Mouse (Mus musculus): Measurements from ENCODE around the gene Psg19.

DNA sequence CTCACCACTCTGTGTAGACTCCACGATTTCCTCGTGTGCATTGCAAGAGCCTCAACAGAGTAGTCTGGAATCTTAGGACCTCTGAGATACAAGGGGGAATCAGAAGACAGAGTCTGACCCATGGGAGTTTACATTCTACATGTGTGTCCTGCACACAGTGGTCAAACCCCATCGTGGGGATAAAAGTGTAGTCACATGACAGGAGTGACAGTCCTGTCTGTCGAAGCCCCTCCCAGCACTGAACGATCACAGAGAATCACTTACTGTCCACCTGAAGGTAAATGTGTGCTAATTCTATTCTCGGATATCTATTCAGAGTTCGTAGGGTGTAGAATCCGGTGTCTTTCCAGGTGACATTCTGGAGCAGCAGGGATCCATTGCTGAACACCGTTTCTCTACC is 20.0 kb upstream of the Psg19 start:
- no peak for TF ChIP-seq CTCF (IDR thresholded peaks at IDR 0.05; ENCODE audit: borderline replicate concordance, insufficient read depth, low read depth, low read length)
- TF ChIP-seq POLR2A (IDR thresholded peaks at IDR 0.05; ENCODE audit: borderline replicate concordance, insufficient read depth, low read length) = no peak
